Mouse (Mus musculus) hindbrain, embryonic 15.5 days (tissue): ENCODE results near the gene Zfp612. TPM values are rescaled to one million over a fixed set of nuclear protein-coding genes. Genes with fewer than 3 reads are reported as not detected.
"Not testable (repeated sequence)": the region's sequence is repeated elsewhere in the genome, so short reads cannot be mapped to it uniquely, and the experiment has no call there.

Experiments
- ATAC-seq: fragments of 200-750 bp; cut with Nextera tagmentation; 2 replicates; pipeline ENCODE4 v1.8.0; 2017; ENCODE audit warnings: low read depth, moderate number of reproducible peaks, moderate TSS enrichment; ENCODE audit not compliant: low FRiP score
- H3K27ac ChIP-seq: fragments of 300-500 bp; sonication (generic); replicated peaks from 2 replicates; pipeline ENCODE4 v1.5.1; 2015; ENCODE audit warnings: mild to moderate bottlenecking, inconsistent platforms
- H3K27me3 ChIP-seq: fragments of 300-500 bp; sonication (generic); 2 replicates; pipeline ENCODE4 v1.6.1; 2015; ENCODE audit warnings: control low read depth, inconsistent platforms
- H3K36me3 ChIP-seq: fragments of 300-500 bp; sonication (generic); 2 replicates; pipeline ENCODE4 v1.6.1; 2015; ENCODE audit warnings: control low read depth, inconsistent platforms
- H3K4me1 ChIP-seq: fragments of 300-500 bp; sonication (generic); replicated peaks from 2 replicates; pipeline ENCODE4 v1.6.1; 2015; ENCODE audit warnings: control low read depth, inconsistent platforms
- H3K4me2 ChIP-seq: fragments of 300-500 bp; sonication (generic); 2 replicates; pipeline ENCODE4 v1.6.1; 2015; ENCODE audit warnings: moderate library complexity, mild to moderate bottlenecking, inconsistent platforms
- H3K4me3 ChIP-seq: fragments of 300-500 bp; sonication (generic); 2 replicates; pipeline ENCODE4 v1.5.1; 2015; ENCODE audit warnings: mild to moderate bottlenecking, inconsistent platforms
- H3K9ac ChIP-seq: fragments of 300-500 bp; sonication (generic); 2 replicates; pipeline ENCODE4 v1.6.1; 2015; ENCODE audit warnings: inconsistent platforms
- H3K9me3 ChIP-seq: fragments of 300-500 bp; sonication (generic); 2 replicates; pipeline ENCODE4 v1.6.1; 2016; ENCODE audit warnings: control low read depth, inconsistent platforms
- WGBS: fragments of 180-500 bp; shearing (Covaris S2); methylation state at CpG from one replicate; pipeline ENCODE4 v1.1.7; 2015; 5-methylcytosine and 5-hydroxymethylcytosine counted together
- polyA plus RNA-seq: library from polyadenylated mRNA; unstranded; fragments of >200 nt; fragmentation: Nextera tagmentation; extraction: Ambion mirVana; gene quantifications from 2 replicates; pipeline ENCODE4 v1.2.1, GENCODE M21; 2015

Zfp612 gene
- polyA plus RNA-seq = 19.3 and 20.4 TPM in 2 replicates

DNA sequence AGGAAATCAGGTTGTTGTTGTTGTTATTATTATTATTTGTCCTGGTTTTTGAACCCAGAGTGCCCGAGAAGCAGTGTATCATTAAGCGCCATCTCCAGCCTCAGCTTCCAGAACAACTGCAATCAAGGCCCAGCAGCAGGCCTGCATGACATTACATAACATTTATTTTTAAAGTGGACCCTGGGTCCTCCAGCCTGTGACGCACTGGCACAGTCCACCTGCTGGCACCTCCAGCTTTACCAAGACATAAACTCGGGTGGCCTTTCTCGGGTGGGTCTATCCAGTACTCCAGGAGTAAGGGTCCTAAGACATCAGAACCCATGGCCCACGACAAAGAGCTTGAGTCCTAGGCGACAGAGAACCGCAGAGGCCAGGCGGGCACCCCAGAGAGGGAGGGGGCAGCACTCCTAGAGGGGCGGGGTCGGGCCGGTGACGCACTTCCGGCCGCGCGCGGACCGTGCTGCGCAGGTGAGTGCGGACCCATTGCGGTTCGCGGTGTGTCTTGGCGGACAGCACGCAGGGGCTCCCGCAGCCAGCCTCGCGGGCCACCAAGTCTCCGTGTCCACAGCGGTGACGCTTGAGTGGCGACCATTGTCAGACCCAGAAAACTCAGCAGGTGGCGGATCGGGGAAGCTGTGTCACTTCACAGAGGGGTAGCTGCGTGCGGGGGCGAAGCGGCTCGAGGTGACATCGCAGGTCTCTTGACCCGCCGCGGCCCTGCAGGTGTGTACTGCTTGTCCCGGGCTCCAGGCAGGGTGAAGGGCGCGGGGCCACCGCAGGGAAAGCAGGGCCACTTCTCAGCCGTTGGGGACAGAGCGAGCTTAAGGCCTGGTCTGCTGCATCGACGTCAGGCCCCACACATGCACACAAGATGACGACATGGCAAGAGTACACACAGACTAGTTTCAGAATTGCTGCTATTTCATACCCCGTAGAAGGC lies at the start of gene Zfp612:
Gene Zfp612, plus strand, starts transcription at position 465 of the 940 bp plus-strand sequence.
- peak; percentile 95 for ATAC-seq
- Histone ChIP-seq H3K9ac (peak within 1 kb of the TSS; percentile 75), H3K9me3 (no peaks in the 10 kb centered on the region), H3K27me3 (peaks cover 5% of the 10 kb centered on the region; the same call in 1 of the 2 replicates), H3K4me2 (peak within 1 kb of the TSS; percentile 91), H3K4me1 (peaks cover 23% of the 10 kb centered on the region), H3K27ac (peak within 1 kb of the TSS; percentile 67), H3K36me3 (peaks cover 12% of the 10 kb centered on the region), H3K4me3 (peak within 1 kb of the TSS; percentile 75)
- 7% methylated on average over 54 of the region's 54 CpGs for WGBS

GRCm38 (mm10) chr8:110033771-110034170 lies 45.8 kb upstream of the Zfp612 start:
- H3K36me3 ChIP-seq, H3K4me3 ChIP-seq, H3K27ac ChIP-seq, H3K27me3 ChIP-seq, H3K9ac ChIP-seq, ATAC-seq, H3K9me3 ChIP-seq, H3K4me2 ChIP-seq, H3K4me1 ChIP-seq: not testable (repeated sequence)
- 35% methylated on average over 8 of the region's 8 CpGs for WGBS

DNA sequence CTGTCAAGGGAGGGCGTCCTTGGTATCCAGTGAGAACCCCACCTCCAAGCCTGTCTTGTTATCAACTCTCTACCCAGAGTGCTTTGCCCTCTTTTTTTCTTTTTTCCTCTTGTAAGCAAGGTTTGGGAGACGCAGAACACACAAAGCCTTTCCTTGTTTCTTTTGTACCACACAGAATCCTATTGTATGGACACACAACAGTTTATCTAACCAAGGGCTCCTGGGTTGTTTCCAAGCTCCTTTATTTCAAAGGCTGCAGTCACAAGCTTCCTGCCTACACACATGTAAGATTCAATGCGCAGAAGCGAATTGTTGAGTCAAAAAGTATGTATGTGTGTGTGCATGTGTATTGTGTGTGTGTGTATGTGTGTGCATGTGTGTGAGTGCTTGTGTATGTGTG lies 45.2 kb upstream of the Zfp612 start:
- Histone ChIP-seq H3K9ac (no peak overlapping the region), H3K4me2 (no peak overlapping the region), H3K27ac (no peak overlapping the region), H3K9me3 (no peaks in the 10 kb centered on the region), H3K27me3 (no peaks in the 10 kb centered on the region), H3K36me3 (no peaks in the 10 kb centered on the region), H3K4me1 (peaks cover 4% of the 10 kb centered on the region; the same call in 1 of the 2 replicates), H3K4me3 (no peak overlapping the region)
- 59% methylated on average over 4 of the region's 4 CpGs for WGBS
- ATAC-seq = no peak

GRCm38 (mm10) chr8:110036156-110036555 lies 43.4 kb upstream of the Zfp612 start:
- Histone ChIP-seq H3K27me3 (no peaks in the 10 kb centered on the region), H3K36me3 (no peaks in the 10 kb centered on the region), H3K4me3 (no peak overlapping the region), H3K4me2 (no peak overlapping the region), H3K9me3 (no peaks in the 10 kb centered on the region), H3K9ac (no peak overlapping the region), H3K4me1 (peaks cover 4% of the 10 kb centered on the region; the same call in 1 of the 2 replicates), H3K27ac (no peak overlapping the region)
- ATAC-seq = no peak
- WGBS = 58% methylated on average over 2 of the region's 2 CpGs

DNA sequence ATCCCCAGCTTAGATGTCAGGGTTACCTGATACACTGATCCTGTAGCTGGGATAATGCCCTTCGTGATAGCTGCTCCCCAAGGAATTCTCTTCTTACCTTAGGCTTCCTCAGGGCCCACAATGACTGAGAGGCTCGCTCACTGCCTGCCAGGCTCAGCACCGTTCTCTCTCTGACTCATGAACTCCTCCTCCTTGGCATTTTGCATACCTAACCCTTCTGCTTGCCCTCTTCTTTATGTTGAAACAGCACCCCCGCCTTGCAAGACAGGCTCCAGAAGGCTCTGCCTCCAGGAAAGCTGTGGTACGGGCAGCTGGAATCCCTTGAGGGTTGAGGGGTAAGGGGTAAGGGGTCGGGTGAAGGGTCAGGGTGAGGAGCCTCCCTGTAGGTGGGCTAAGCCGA lies 40.3 kb upstream of the Zfp612 start:
- Histone ChIP-seq H3K9ac (no peak overlapping the region), H3K27me3 (no peaks in the 10 kb centered on the region), H3K36me3 (no peaks in the 10 kb centered on the region), H3K4me3 (no peak overlapping the region), H3K4me2 (no peak overlapping the region), H3K4me1 (peaks cover 4% of the 10 kb centered on the region; the same call in 1 of the 2 replicates), H3K27ac (no peak overlapping the region), H3K9me3 (no peaks in the 10 kb centered on the region)
- ATAC-seq = no peak
- 45% methylated on average over 7 of the region's 7 CpGs for WGBS

- Histone ChIP-seq H3K27ac (no peak within 1 kb of the TSS), H3K9me3 (no peaks in the 10 kb centered on the region), H3K4me2 (no peak within 1 kb of the TSS), H3K4me3 (no peak within 1 kb of the TSS), H3K36me3 (no peaks in the 10 kb centered on the region), H3K27me3 (no peaks in the 10 kb centered on the region), H3K9ac (no peak within 1 kb of the TSS), H3K4me1 (peaks cover 4% of the 10 kb centered on the region; the same call in 1 of the 2 replicates)
- 87% methylated on average over 5 of the region's 5 CpGs for WGBS
- no peak for ATAC-seq
Measured at GRCm38 (mm10) chr8:110039659-110040058, 39.9 kb upstream of the Zfp612 start, which contains the start of gene Chst4. Chst4 (minus strand) TSS chr8:110039740.

- no peak for ATAC-seq
- WGBS = 87% methylated on average over 4 of the region's 4 CpGs
- no peaks in the 10 kb centered on the region for H3K27me3 ChIP-seq
- no peak overlapping the region for H3K4me3 ChIP-seq
- no peak overlapping the region for H3K4me2 ChIP-seq
- H3K27ac ChIP-seq = no peak overlapping the region
- no peaks in the 10 kb centered on the region for H3K9me3 ChIP-seq
- H3K9ac ChIP-seq = no peak overlapping the region
- no peaks in the 10 kb centered on the region for H3K36me3 ChIP-seq
- peaks cover 4% of the 10 kb centered on the region; the same call in 1 of the 2 replicates for H3K4me1 ChIP-seq
Measured at GRCm38 (mm10) chr8:110040509-110040908, 39.0 kb upstream of the Zfp612 start.

DNA sequence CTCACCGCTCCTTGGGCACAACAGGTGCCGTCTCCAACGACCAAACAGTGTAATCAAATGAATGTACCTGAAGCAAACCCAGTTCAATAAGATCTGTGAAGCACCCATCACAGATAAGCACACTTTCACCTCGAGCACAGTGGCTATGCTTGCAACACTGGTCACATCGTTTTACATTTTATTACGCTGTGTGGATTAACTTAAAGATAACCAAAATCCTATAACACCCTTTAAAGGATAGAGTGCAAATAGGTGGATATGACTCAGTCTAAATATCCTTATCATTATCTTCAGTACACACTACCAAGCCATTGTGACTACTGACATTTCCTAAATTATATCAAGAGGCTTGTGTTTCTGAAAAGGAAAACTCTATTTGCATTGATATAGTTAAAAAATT lies 28.3 kb upstream of the Zfp612 start:
- no peak overlapping the region for H3K4me3 ChIP-seq
- H3K9ac ChIP-seq = no peak overlapping the region
- H3K27me3 ChIP-seq = no peaks in the 10 kb centered on the region
- no peak for ATAC-seq
- H3K36me3 ChIP-seq = no peaks in the 10 kb centered on the region
- no peak overlapping the region for H3K4me2 ChIP-seq
- WGBS = 83% methylated on average over 6 of the region's 6 CpGs
- no peaks in the 10 kb centered on the region for H3K9me3 ChIP-seq
- no peaks in the 10 kb centered on the region for H3K4me1 ChIP-seq
- no peak overlapping the region for H3K27ac ChIP-seq

- Histone ChIP-seq H3K4me3 (no peak overlapping the region), H3K9ac (no peak overlapping the region), H3K27ac (no peak overlapping the region), H3K4me2 (no peak overlapping the region), H3K36me3 (no peaks in the 10 kb centered on the region), H3K9me3 (no peaks in the 10 kb centered on the region), H3K4me1 (no peaks in the 10 kb centered on the region), H3K27me3 (no peaks in the 10 kb centered on the region)
- 59% methylated on average over 8 of the region's 8 CpGs for WGBS
- ATAC-seq = no peak
Measured at GRCm38 (mm10) chr8:110058207-110058606, 21.3 kb upstream of the Zfp612 start.

GRCm38 (mm10) chr8:110064161-110064560 lies 15.4 kb upstream of the Zfp612 start:
- Histone ChIP-seq H3K9ac (no peak overlapping the region), H3K27ac (no peak overlapping the region), H3K9me3 (no peaks in the 10 kb centered on the region), H3K4me3 (no peak overlapping the region), H3K4me1 (no peaks in the 10 kb centered on the region), H3K4me2 (no peak overlapping the region), H3K27me3 (no peaks in the 10 kb centered on the region), H3K36me3 (no peaks in the 10 kb centered on the region)
- ATAC-seq = no peak
- 73% methylated on average over 9 of the region's 9 CpGs for WGBS

- ATAC-seq = no peak
- Histone ChIP-seq H3K27ac (no peak overlapping the region), H3K27me3 (no peaks in the 10 kb centered on the region), H3K4me1 (no peaks in the 10 kb centered on the region), H3K4me2 (no peak overlapping the region), H3K9ac (no peak overlapping the region), H3K36me3 (no peaks in the 10 kb centered on the region), H3K9me3 (no peaks in the 10 kb centered on the region), H3K4me3 (no peak overlapping the region)
- WGBS = 92% methylated on average over 18 of the region's 18 CpGs
Measured at GRCm38 (mm10) chr8:110064606-110065365, 14.8 kb upstream of the Zfp612 start.

- no peak for ATAC-seq
- no peaks in the 10 kb centered on the region for H3K4me1 ChIP-seq
- H3K27me3 ChIP-seq = no peaks in the 10 kb centered on the region
- H3K4me2 ChIP-seq = no peak overlapping the region
- no peaks in the 10 kb centered on the region for H3K9me3 ChIP-seq
- WGBS = 92% methylated on average over 4 of the region's 4 CpGs
- no peak overlapping the region for H3K9ac ChIP-seq
- H3K36me3 ChIP-seq = no peaks in the 10 kb centered on the region
- no peak overlapping the region for H3K27ac ChIP-seq
- no peak overlapping the region for H3K4me3 ChIP-seq
Measured at GRCm38 (mm10) chr8:110065676-110066075, 13.9 kb upstream of the Zfp612 start.
